Mouse (Mus musculus): Measurements from ENCODE around the gene Slc37a1. TPM values are rescaled to one million over a fixed set of nuclear protein-coding genes. Genes with fewer than 3 reads are reported as not detected.
A peak's percentile ranks its signal among the peaks of the same experiment; 100 is the strongest.

Gene Slc37a1
- polyA plus RNA-seq, 1 experiment from 2014 or later, result 3.9 TPM

DNA sequence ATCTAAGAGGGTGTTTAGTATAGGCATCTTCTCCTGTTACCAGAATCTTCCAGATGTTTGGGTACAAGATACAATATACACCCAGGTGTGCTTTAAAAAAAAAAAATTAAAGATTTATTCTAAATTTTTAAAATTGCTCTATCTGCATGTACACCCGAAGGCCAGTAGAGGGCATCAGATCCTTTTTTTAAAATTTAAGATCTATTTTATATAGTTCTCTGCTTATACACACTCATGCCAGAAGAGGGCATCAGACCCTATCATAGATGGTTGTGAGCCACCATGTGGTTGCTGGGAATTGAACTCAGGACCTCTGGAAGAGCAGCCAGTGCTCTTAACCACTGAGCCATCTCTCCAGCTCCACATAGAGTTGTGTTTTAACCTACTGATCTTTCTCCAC lies 45.7 kb downstream of the Slc37a1 start:
- Histone ChIP-seq H3K9me3 (replicated peaks; ENCODE audit: low read length) (no peaks in the 10 kb centered on the region), H3K4me3 (replicated peaks; ENCODE audit: low read depth, low read length) (no peak overlapping the region), H3K4me1 (replicated peaks; ENCODE audit: insufficient read depth, low read length) (no peaks in the 10 kb centered on the region), H3K27me3 (ENCODE audit: insufficient read depth, low read length) (no peaks in the 10 kb centered on the region), H3K4me2 (ENCODE audit: low read length) (no peak overlapping the region), H3K9ac (ENCODE audit: low read depth, low read length) (no peak overlapping the region), H3K36me3 (ENCODE audit: insufficient read depth, low read length) (no peaks in the 10 kb centered on the region), H3K27ac (no peak overlapping the region)
- TF ChIP-seq CTCF (IDR thresholded peaks at IDR 0.05; ENCODE audit: low read depth), result peak; percentile 64
- ATAC-seq (replicated peaks; ENCODE audit: low FRiP score, low read depth) (no peak), DNase-seq (ENCODE audit: low spot score) (peak; percentile 40)
- WGBS, result 66% methylated on average over 1 of the region's 1 CpGs

DNA sequence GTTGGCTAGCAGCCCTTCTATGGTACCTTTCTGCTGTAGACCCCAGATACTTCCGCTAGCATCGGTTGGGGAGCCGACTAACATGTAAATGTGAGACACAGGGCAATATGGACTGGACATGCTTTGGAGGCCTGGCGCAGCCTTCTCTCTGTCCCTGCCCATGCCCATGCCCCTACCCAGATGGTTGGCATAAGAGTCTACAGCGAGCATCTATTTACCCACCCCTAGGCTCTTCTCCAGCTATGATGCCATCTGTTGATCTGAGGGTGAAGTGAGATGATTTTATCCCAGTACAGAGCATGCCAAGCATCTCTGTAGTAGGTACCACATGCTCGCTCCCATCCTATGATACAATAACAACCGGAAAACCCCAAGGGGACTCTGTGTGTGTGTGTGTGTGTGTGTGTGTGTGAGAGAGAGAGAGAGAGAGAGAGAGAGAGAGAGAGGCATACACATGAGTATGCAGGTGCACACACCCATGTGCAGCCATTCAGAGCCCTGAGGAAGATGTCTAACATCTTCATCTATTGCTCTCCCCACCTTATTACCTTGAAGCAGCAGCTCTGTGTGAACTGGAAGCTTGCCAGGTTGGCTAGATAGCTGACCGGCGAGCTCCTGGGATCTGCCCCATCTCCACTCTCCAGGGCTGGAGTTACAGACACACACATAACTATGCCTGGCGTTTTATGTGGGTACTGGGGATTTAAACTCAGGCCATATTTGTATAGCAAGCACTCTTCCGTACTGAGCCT lies 48.1 kb downstream of the Slc37a1 start:
- WGBS, result 89% methylated on average over 11 of the region's 11 CpGs
- Histone ChIP-seq H3K9me3 (replicated peaks; ENCODE audit: low read length) (no peaks in the 10 kb centered on the region), H3K36me3 (ENCODE audit: insufficient read depth, low read length) (no peaks in the 10 kb centered on the region), H3K27ac (no peak overlapping the region), H3K4me1 (replicated peaks; ENCODE audit: insufficient read depth, low read length) (no peaks in the 10 kb centered on the region), H3K27me3 (ENCODE audit: insufficient read depth, low read length) (no peaks in the 10 kb centered on the region), H3K9ac (ENCODE audit: low read depth, low read length) (no peak overlapping the region), H3K4me3 (replicated peaks; ENCODE audit: low read depth, low read length) (no peak overlapping the region), H3K4me2 (ENCODE audit: low read length) (no peak overlapping the region)
- TF ChIP-seq CTCF (IDR thresholded peaks at IDR 0.05; ENCODE audit: low read depth), result no peak
- no peak for ATAC-seq (replicated peaks; ENCODE audit: low FRiP score, low read depth)
- DNase-seq (ENCODE audit: low spot score), result no peak

DNA sequence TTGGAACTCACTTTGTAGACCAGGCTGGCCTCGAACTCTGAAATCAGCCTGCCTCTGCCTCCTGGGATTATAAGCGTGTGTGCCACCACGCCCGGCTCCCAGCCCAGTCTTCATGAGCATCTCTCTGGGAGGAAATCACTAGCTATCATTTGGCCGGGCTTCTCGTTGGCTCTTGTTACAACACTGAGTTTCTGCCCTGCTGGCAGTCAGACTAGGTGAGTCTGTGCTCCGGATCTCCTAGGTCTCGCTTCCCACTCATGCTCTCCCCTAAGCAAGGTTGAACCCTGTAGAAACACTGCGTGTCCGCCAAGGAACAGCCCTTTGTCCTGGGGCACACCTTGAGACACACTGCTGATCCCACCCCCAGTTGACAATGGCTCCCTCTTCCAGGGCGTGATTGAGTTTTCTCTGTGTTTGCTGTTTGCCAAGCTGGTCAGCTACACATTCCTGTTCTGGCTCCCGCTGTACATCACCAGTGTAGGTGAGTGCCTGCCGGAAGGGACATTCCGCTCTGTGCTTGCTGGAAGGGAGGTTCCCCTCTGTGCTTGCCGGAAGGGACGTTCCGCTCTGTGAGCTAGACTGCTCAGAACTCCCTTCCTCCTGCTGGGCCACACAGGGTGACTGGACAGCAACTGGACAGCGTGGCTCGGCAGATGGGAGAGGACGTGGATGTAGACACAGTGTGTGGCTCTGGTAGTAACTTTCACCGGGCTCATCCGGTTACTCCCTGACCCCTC lies 48.9 kb downstream of the Slc37a1 start:
- Histone ChIP-seq H3K36me3 (ENCODE audit: insufficient read depth, low read length) (no peaks in the 10 kb centered on the region), H3K4me2 (ENCODE audit: low read length) (no peak overlapping the region), H3K27ac (peak overlapping the region; percentile 48; the same call in 1 of the 2 replicates), H3K27me3 (ENCODE audit: insufficient read depth, low read length) (no peaks in the 10 kb centered on the region), H3K4me1 (replicated peaks; ENCODE audit: insufficient read depth, low read length) (no peaks in the 10 kb centered on the region), H3K9me3 (replicated peaks; ENCODE audit: low read length) (no peaks in the 10 kb centered on the region), H3K9ac (ENCODE audit: low read depth, low read length) (no peak overlapping the region), H3K4me3 (replicated peaks; ENCODE audit: low read depth, low read length) (no peak overlapping the region)
- DNase-seq (ENCODE audit: low spot score) (peak; percentile 74), ATAC-seq (replicated peaks; ENCODE audit: low FRiP score, low read depth) (peak; percentile 74)
- TF ChIP-seq CTCF (IDR thresholded peaks at IDR 0.05; ENCODE audit: low read depth), result no peak
- 49% methylated on average over 22 of the region's 22 CpGs for WGBS

DNA sequence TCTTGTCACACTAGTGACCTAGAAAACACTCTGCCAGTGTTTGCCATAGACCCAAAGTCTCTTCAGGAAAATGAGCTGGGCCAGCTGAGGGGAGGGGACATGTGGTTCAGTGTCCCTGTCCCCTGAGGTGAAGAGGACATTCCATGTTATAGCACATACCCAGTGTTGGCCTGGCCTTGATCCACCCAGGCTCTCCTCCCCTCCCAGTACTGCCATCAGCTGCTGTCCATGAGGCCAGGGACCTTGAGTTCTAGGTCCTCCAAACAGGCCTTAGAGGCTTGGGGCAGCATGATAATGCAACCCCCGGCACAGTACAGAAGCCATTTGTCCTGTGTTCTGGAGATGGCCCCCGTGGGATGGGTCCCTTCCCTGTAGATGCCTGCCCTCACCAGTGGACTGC lies 53.2 kb downstream of the Slc37a1 start:
- Histone ChIP-seq H3K4me2 (ENCODE audit: low read length) (no peak overlapping the region), H3K27ac (no peak overlapping the region), H3K27me3 (ENCODE audit: insufficient read depth, low read length) (no peaks in the 10 kb centered on the region), H3K4me1 (replicated peaks; ENCODE audit: insufficient read depth, low read length) (no peaks in the 10 kb centered on the region), H3K9ac (ENCODE audit: low read depth, low read length) (no peak overlapping the region), H3K36me3 (ENCODE audit: insufficient read depth, low read length) (no peaks in the 10 kb centered on the region), H3K9me3 (replicated peaks; ENCODE audit: low read length) (no peaks in the 10 kb centered on the region), H3K4me3 (replicated peaks; ENCODE audit: low read depth, low read length) (no peak overlapping the region)
- TF ChIP-seq CTCF (IDR thresholded peaks at IDR 0.05; ENCODE audit: low read depth), result no peak
- 81% methylated on average over 2 of the region's 2 CpGs for whole genome bisulfite sequencing
- no peak for DNase-seq (ENCODE audit: low spot score)
- no peak for ATAC-seq (replicated peaks; ENCODE audit: low FRiP score, low read depth)

DNA sequence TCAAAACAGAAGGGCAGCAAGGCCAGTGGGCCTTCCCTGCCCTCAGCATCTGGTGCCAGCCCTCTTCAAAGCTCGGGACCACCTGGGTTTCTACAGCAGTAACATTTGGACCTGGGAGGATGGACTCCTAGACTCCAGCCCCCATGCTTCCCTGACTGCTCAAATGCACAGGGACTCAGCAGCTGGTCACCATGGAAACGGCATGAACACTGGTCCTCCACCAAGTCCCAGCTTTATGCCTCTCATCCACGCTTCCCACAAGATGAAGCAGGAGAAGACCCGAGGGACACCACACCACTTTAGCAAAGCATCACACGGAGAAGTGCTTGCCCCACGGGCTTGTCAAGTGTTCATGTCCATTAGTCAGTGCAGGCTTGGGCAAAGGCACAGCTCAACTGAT lies 55.6 kb downstream of the Slc37a1 start:
- no peak for ATAC-seq (replicated peaks; ENCODE audit: low FRiP score, low read depth)
- DNase-seq (ENCODE audit: low spot score), result no peak

DNA sequence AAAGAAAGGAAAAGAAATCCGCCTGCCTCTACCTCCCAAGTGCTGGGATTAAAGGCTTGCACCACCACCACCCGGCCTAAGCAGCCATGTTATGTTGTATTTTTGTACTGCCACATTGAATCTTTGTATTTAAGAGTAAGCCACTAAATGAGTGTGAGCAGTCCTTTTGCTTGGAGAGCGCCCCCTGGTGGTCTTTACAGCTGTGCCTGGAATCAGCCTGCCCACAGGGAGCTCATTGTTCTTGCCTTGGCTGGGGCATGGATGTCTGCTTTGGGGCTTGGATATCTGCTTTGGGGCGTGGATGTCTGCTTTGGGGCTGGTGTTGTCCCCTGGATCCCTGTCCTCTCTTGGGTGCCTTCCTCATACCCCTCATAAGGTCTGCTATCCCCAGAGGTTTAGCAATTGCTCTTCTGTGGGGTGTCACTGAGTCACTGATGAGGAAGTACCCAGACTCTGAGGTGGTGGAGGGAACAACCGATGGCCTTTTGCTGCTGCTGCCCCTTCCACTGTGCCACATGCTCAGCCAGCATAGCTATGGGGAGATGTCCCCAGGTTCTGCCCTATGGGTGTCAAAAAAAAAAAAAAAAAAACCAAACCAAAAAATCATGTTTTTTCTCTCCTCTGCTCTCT lies 57.7 kb downstream of the Slc37a1 start:
- no peak for ATAC-seq (replicated peaks; ENCODE audit: low FRiP score, low read depth)
- 50% methylated on average over 5 of the region's 5 CpGs for WGBS
- no peak overlapping the region for H3K27ac ChIP-seq

More for the DNA sequence above, 55.6 kb downstream of the Slc37a1 start:
- no peak for TF ChIP-seq CTCF (IDR thresholded peaks at IDR 0.05; ENCODE audit: low read depth)
- 66% methylated on average over 6 of the region's 6 CpGs for WGBS
- Histone ChIP-seq H3K9me3 (replicated peaks; ENCODE audit: low read length) (no peaks in the 10 kb centered on the region), H3K9ac (ENCODE audit: low read depth, low read length) (no peak overlapping the region), H3K4me2 (ENCODE audit: low read length) (no peak overlapping the region), H3K4me1 (replicated peaks; ENCODE audit: insufficient read depth, low read length) (no peaks in the 10 kb centered on the region), H3K27me3 (ENCODE audit: insufficient read depth, low read length) (no peaks in the 10 kb centered on the region), H3K27ac (no peak overlapping the region), H3K36me3 (ENCODE audit: insufficient read depth, low read length) (no peaks in the 10 kb centered on the region), H3K4me3 (replicated peaks; ENCODE audit: low read depth, low read length) (no peak overlapping the region)

More for the DNA sequence above, 57.7 kb downstream of the Slc37a1 start:
- H3K4me2 ChIP-seq (ENCODE audit: low read length), result no peak overlapping the region
- DNase-seq (ENCODE audit: low spot score), result peak; percentile 73
- no peaks in the 10 kb centered on the region for H3K4me1 ChIP-seq (replicated peaks; ENCODE audit: insufficient read depth, low read length)
- H3K9me3 ChIP-seq (replicated peaks; ENCODE audit: low read length), result no peaks in the 10 kb centered on the region
- peak; percentile 87 for TF ChIP-seq CTCF (IDR thresholded peaks at IDR 0.05; ENCODE audit: low read depth)
- no peak overlapping the region for H3K4me3 ChIP-seq (replicated peaks; ENCODE audit: low read depth, low read length)
- H3K9ac ChIP-seq (ENCODE audit: low read depth, low read length), result no peak overlapping the region
- H3K36me3 ChIP-seq (ENCODE audit: insufficient read depth, low read length), result no peaks in the 10 kb centered on the region
- no peaks in the 10 kb centered on the region for H3K27me3 ChIP-seq (ENCODE audit: insufficient read depth, low read length)

Data from kidney, postnatal 0 days (tissue).